Comparison of ENCODE assay signal across 23 mouse cellular contexts in genomic region chr2:52925062-52925461, GRCm38 (mm10).
DNase-seq lines count a peak whose midpoint lies in the region; ATAC-seq and TF ChIP-seq lines count a peak whose summit lies in the region.
"Had no signal": no experiment of that assay in that cellular context is flagged by ENCODE, and none has a peak within 500 bp of the region (broad histone marks: within the 10 kb centered on the region; RNA-seq: fewer than 3 reads in every experiment).

No protein-coding gene starts in this region.

- H3K36me3 ChIP-seq in liver, adult 2 months (ENCODE audit: control insufficient read depth, insufficient read depth, low read length): no peaks in the 10 kb centered on the region
- H3K36me3 ChIP-seq in liver, embryonic 12.5 days: no peaks in the 10 kb centered on the region
- H3K36me3 ChIP-seq: embryonic facial prominence, embryonic 10.5 days; forebrain, embryonic 15.5 days; hindbrain, embryonic 10.5 days; midbrain, embryonic 13.5 days; neural tube, embryonic 12.5 days; stomach, embryonic 15.5 days had no signal

- H3K79me2 ChIP-seq in liver, adult 2 months (ENCODE audit: control insufficient read depth, insufficient read depth, low read length): no peaks in the 10 kb centered on the region; the same call in 1 of the 2 replicates

- H3K9ac ChIP-seq in liver, adult 2 months (ENCODE audit: low read depth, low read length): no peak overlapping the region
- no peak overlapping the region for H3K9ac ChIP-seq in liver, embryonic 12.5 days
- H3K9ac ChIP-seq: forebrain, embryonic 15.5 days; midbrain, embryonic 13.5 days; neural tube, embryonic 12.5 days; stomach, embryonic 15.5 days had no signal

- 20% methylated on average over 3 of the region's 3 CpGs for WGBS in liver, adult 2 months
- WGBS in liver, embryonic 12.5 days (ENCODE audit: insufficient replicate concordance): 63% methylated on average over 3 of the region's 3 CpGs

- H3K4me2 ChIP-seq in liver, embryonic 12.5 days: no peak overlapping the region
- H3K4me2 ChIP-seq: forebrain, embryonic 15.5 days; heart, embryonic 11.5 days; midbrain, embryonic 13.5 days; neural tube, embryonic 12.5 days; stomach, embryonic 15.5 days had no signal

- H3K9me3 ChIP-seq in liver, embryonic 12.5 days (replicated peaks): no peaks in the 10 kb centered on the region
- H3K9me3 ChIP-seq: embryonic facial prominence, embryonic 10.5 days; forebrain, embryonic 15.5 days; hindbrain, embryonic 10.5 days; megakaryocyte, embryonic 14.5 days; midbrain, embryonic 13.5 days; neural tube, embryonic 12.5 days; stomach, embryonic 15.5 days had no signal

- H3K4me1 ChIP-seq in liver, adult 2 months (ENCODE audit: control insufficient read depth, insufficient read depth, low read length): peaks cover 19% of the 10 kb centered on the region
- no peaks in the 10 kb centered on the region for H3K4me1 ChIP-seq in liver, embryonic 12.5 days

- no peak for ATAC-seq in liver, embryonic 12.5 days
- peak; percentile 35 for ATAC-seq in common myeloid progenitor, adult 5-6 weeks (replicated peaks; ENCODE audit: low read depth, poor library complexity, severe bottlenecking)
- peak; percentile 75 for ATAC-seq in monocyte, adult 5-6 weeks (replicated peaks; ENCODE audit: insufficient number of reproducible peaks, low FRiP score, low TSS enrichment, poor library complexity, severe bottlenecking)
- ATAC-seq: forebrain, embryonic 15.5 days; intestine, postnatal 0 days; midbrain, embryonic 13.5 days had no signal

- no peak overlapping the region for H3K4me3 ChIP-seq in liver, adult 2 months (ENCODE audit: insufficient read depth, low read depth, low read length)
- H3K4me3 ChIP-seq in liver, embryonic 12.5 days: no peak overlapping the region
- H3K4me3 ChIP-seq: embryonic facial prominence, embryonic 10.5 days; forebrain, embryonic 15.5 days; hindbrain, embryonic 10.5 days; megakaryocyte, embryonic 14.5 days; midbrain, embryonic 13.5 days; neural tube, embryonic 12.5 days; stomach, embryonic 15.5 days had no signal

- H3K27me3 ChIP-seq in liver, adult 2 months (ENCODE audit: control insufficient read depth, insufficient read depth, low read length): no peaks in the 10 kb centered on the region
- H3K27me3 ChIP-seq in liver, embryonic 12.5 days (replicated peaks): no peaks in the 10 kb centered on the region
- H3K27me3 ChIP-seq: forebrain, embryonic 15.5 days; megakaryocyte, embryonic 14.5 days; midbrain, embryonic 13.5 days; neural tube, embryonic 12.5 days; stomach, embryonic 15.5 days had no signal

- TF ChIP-seq POLR2A in liver, adult 2 months (IDR thresholded peaks at IDR 0.05; ENCODE audit: extremely low read depth, insufficient read depth, low read length): no peak

- no peak for TF ChIP-seq CTCF in liver, adult 2 months (IDR thresholded peaks at IDR 0.05; ENCODE audit: low read depth, low read length)

- peak; percentile 89 for DNase-seq in liver, adult 2 months (ENCODE audit: extremely low read depth, low read depth, low spot score)
- peak; percentile 31 for DNase-seq in lung, postnatal 10 days
- no peak for DNase-seq in ovary, postnatal 36 days (ENCODE audit: low spot score)
- DNase-seq in Muller cell, postnatal 12 days (ENCODE audit: inconsistent ontology term): no peak
- DNase-seq: adrenal gland, postnatal 36 days; cerebellum, adult 11 months; cerebellum, adult 9-11 months; heart, adult 11 months; heart, postnatal 10 days; kidney, postnatal 4 days; thymus, postnatal 25 days had no signal

- no peak overlapping the region; the same call in 1 of the 2 replicates for H3K27ac ChIP-seq in liver, adult 2 months (replicated peaks; ENCODE audit: insufficient read depth, low read depth, low read length)
- no peak overlapping the region for H3K27ac ChIP-seq in liver, embryonic 12.5 days
- H3K27ac ChIP-seq: embryonic facial prominence, embryonic 10.5 days; forebrain, embryonic 15.5 days; hindbrain, embryonic 10.5 days; midbrain, embryonic 13.5 days; neural tube, embryonic 12.5 days; stomach, embryonic 15.5 days had no signal

Comparison
In these comparisons a context has a peak if more than half of its experiments do, and no peak if none do; other contexts are left out.
1. DNase-seq: peak in liver, adult 2 months (single experiment) and lung, postnatal 10 days (single experiment); none in ovary, postnatal 36 days (single experiment) and Muller cell, postnatal 12 days (single experiment).